Mouse (Mus musculus): Measurements from ENCODE around the gene Tyrp1. TPM values are rescaled to one million over a fixed set of nuclear protein-coding genes. Genes with fewer than 3 reads are reported as not detected.

The Tyrp1 gene
- total and polyA plus RNA-seq, 3 experiments, result not detected

- no peaks in the 10 kb centered on the region for H3K4me1 ChIP-seq (ENCODE audit: control insufficient read depth in 1 of 2, insufficient read depth in 2 of 2, low read length in 2 of 2)
- no peaks in the 10 kb centered on the region for H3K9me3 ChIP-seq (replicated peaks; ENCODE audit: insufficient read depth, low read length)
- no peaks in the 10 kb centered on the region for H3K27me3 ChIP-seq (ENCODE audit: control insufficient read depth in 1 of 2, insufficient read depth in 2 of 2, low read length in 2 of 2)
- no peaks in the 10 kb centered on the region for H3K79me2 ChIP-seq (ENCODE audit: control insufficient read depth, insufficient read depth, low read length, poor library complexity)
- H3K27ac ChIP-seq (ENCODE audit: control insufficient read depth, low read depth, low read length), result no peak overlapping the region
- H3K9ac ChIP-seq (ENCODE audit: control insufficient read depth, low read depth, low read length, poor library complexity, severe bottlenecking), result no peak overlapping the region
- no peak overlapping the region for H3K4me3 ChIP-seq (ENCODE audit: control insufficient read depth in 1 of 2, insufficient read depth in 1 of 2, low read depth in 2 of 2, low read length in 2 of 2)
- H3K36me3 ChIP-seq (ENCODE audit: control insufficient read depth in 1 of 2, insufficient read depth in 2 of 2, low read length in 2 of 2), result no peaks in the 10 kb centered on the region
- no peak for DNase-seq (ENCODE audit: low read depth, low spot score)
- no peak for TF ChIP-seq POLR2AphosphoS5 (IDR thresholded peaks at IDR 0.05; ENCODE audit: borderline replicate concordance, low read depth, low read length)
- no peak for TF ChIP-seq BHLHE40 (IDR thresholded peaks at IDR 0.05; ENCODE audit: borderline replicate concordance, low read depth, low read length)
- no peak for TF ChIP-seq SIN3A (IDR thresholded peaks at IDR 0.05; ENCODE audit: low read length)
- no peak for TF ChIP-seq ZNF384 (IDR thresholded peaks at IDR 0.05; ENCODE audit: low read depth, low read length)
- no peak for TF ChIP-seq CTCF (IDR thresholded peaks at IDR 0.05 in 2 of 3, conservative IDR thresholded peaks at IDR 0.05 in 1 of 3; ENCODE audit: control insufficient read depth in 1 of 3, insufficient read depth in 1 of 3, low read depth in 2 of 3, low read length in 3 of 3, poor library complexity in 1 of 3, severe bottlenecking in 1 of 3)
- no peak for TF ChIP-seq MXI1 (IDR thresholded peaks at IDR 0.05; ENCODE audit: low read depth, low read length)
- no peak for TF ChIP-seq E2F4 (IDR thresholded peaks at IDR 0.05; ENCODE audit: borderline replicate concordance, low read depth, low read length)
- no peak for TF ChIP-seq CHD2 (IDR thresholded peaks at IDR 0.05; ENCODE audit: low read length)
- no peak for TF ChIP-seq USF2 (IDR thresholded peaks at IDR 0.05; ENCODE audit: borderline replicate concordance in 1 of 2, insufficient read depth in 1 of 2, low read depth in 1 of 2, low read length in 2 of 2)
- no peak for TF ChIP-seq NELFE (IDR thresholded peaks at IDR 0.05; ENCODE audit: low read depth, low read length)
- no peak for TF ChIP-seq MYB (IDR thresholded peaks at IDR 0.05; ENCODE audit: low read depth, low read length)
- no peak for TF ChIP-seq ETS1 (IDR thresholded peaks at IDR 0.05; ENCODE audit: low read depth, low read length)
- no peak for TF ChIP-seq RAD21 (IDR thresholded peaks at IDR 0.05; ENCODE audit: low read depth, low read length)
- no peak for TF ChIP-seq USF1 (IDR thresholded peaks at IDR 0.05; ENCODE audit: low read depth, low read length)
Observed at GRCm38 (mm10) chr4:80866065-80866464, 32.1 kb downstream of the Tyrp1 start.

- H3K27ac ChIP-seq (ENCODE audit: control insufficient read depth, low read depth, low read length), result no peak overlapping the region
- DNase-seq (ENCODE audit: low read depth, low spot score), result no peak
- no peak for TF ChIP-seq EP300 (IDR thresholded peaks at IDR 0.05; ENCODE audit: low read depth in 1 of 2, low read length in 2 of 2)
- no peak for TF ChIP-seq RAD21 (IDR thresholded peaks at IDR 0.05; ENCODE audit: low read depth, low read length)
- TF ChIP-seq JUND (IDR thresholded peaks at IDR 0.05; ENCODE audit: low read depth, low read length), result no peak
- no peak for TF ChIP-seq USF2 (IDR thresholded peaks at IDR 0.05; ENCODE audit: borderline replicate concordance in 1 of 2, insufficient read depth in 1 of 2, low read depth in 1 of 2, low read length in 2 of 2)
- TF ChIP-seq NRF1 (IDR thresholded peaks at IDR 0.05; ENCODE audit: insufficient read depth, low read depth, low read length, poor library complexity, severe bottlenecking), result no peak
- TF ChIP-seq CHD1 (IDR thresholded peaks at IDR 0.05; ENCODE audit: low read depth, low read length), result no peak
- TF ChIP-seq TAL1 (IDR thresholded peaks at IDR 0.05; ENCODE audit: low read length), result no peak
- no peak for TF ChIP-seq E2F4 (IDR thresholded peaks at IDR 0.05; ENCODE audit: borderline replicate concordance, low read depth, low read length)
- no peak for TF ChIP-seq MAX (IDR thresholded peaks at IDR 0.05; ENCODE audit: low read length)
- TF ChIP-seq GABPA (IDR thresholded peaks at IDR 0.05; ENCODE audit: low read depth, low read length), result no peak
- TF ChIP-seq HCFC1 (IDR thresholded peaks at IDR 0.05; ENCODE audit: low read depth, low read length), result no peak
- no peak for TF ChIP-seq RCOR1 (IDR thresholded peaks at IDR 0.05; ENCODE audit: low read depth, low read length)
- H3K4me1 ChIP-seq (ENCODE audit: control insufficient read depth in 1 of 2, insufficient read depth in 2 of 2, low read length in 2 of 2), result no peaks in the 10 kb centered on the region
- no peaks in the 10 kb centered on the region for H3K79me2 ChIP-seq (ENCODE audit: control insufficient read depth, insufficient read depth, low read length, poor library complexity)
- H3K27me3 ChIP-seq (ENCODE audit: control insufficient read depth in 1 of 2, insufficient read depth in 2 of 2, low read length in 2 of 2), result no peaks in the 10 kb centered on the region
- H3K4me3 ChIP-seq (ENCODE audit: control insufficient read depth in 1 of 2, insufficient read depth in 1 of 2, low read depth in 2 of 2, low read length in 2 of 2), result no peak overlapping the region
- H3K9me3 ChIP-seq (replicated peaks; ENCODE audit: insufficient read depth, low read length), result no peaks in the 10 kb centered on the region
- no peaks in the 10 kb centered on the region for H3K36me3 ChIP-seq (ENCODE audit: control insufficient read depth in 1 of 2, insufficient read depth in 2 of 2, low read length in 2 of 2)
- no peak overlapping the region for H3K9ac ChIP-seq (ENCODE audit: control insufficient read depth, low read depth, low read length, poor library complexity, severe bottlenecking)
Observed at GRCm38 (mm10) chr4:80869598-80869997, 35.7 kb downstream of the Tyrp1 start.

Measured in MEL (cell line).